Comparison of ENCODE assay signal across 8 mouse cellular contexts in genomic region chr7:25072716-25073390, GRCm38 (mm10). TPM values are rescaled to one million over a fixed set of nuclear protein-coding genes. Genes with fewer than 3 reads are reported as not detected.
A peak's percentile ranks its signal among the peaks of the same experiment; 100 is the strongest.
DNase-seq lines count a peak whose midpoint lies in the region; ATAC-seq lines count a peak whose summit lies in the region.

No protein-coding gene starts in this region.

- no peaks in the 10 kb centered on the region for H3K27me3 ChIP-seq in lung, embryonic 16.5 days (ENCODE audit: control insufficient read depth, insufficient read depth, low read depth, low read length)

- H3K4me1 ChIP-seq in lung, embryonic 16.5 days (replicated peaks; ENCODE audit: control insufficient read depth, insufficient read depth, low read length) = peaks cover 24% of the 10 kb centered on the region

- H3K4me2 ChIP-seq in lung, embryonic 16.5 days (ENCODE audit: low read depth, low read length) = peak overlapping the region; percentile 95

- H3K4me3 ChIP-seq in lung, embryonic 16.5 days (ENCODE audit: low read length) = peak overlapping the region; percentile 57

- DNase-seq in urinary bladder, postnatal 25 days (ENCODE audit: low spot score) = peak; percentile 33
- DNase-seq in urinary bladder, adult 2 months (ENCODE audit: low spot score) = no peak
- DNase-seq in embryo, embryonic 10.5 days (ENCODE audit: low spot score) = peak; percentile 75
- peak; percentile 51 to 53 for DNase-seq in heart, postnatal 14 days
- DNase-seq in layer of hippocampus, postnatal 25 days (ENCODE audit: extremely low spot score in 1 of 2, low spot score in 1 of 2) = peak; percentile 46 to 57
- DNase-seq in right cerebral cortex, adult 18-20 months = peak; percentile 67
- no peak for DNase-seq in thymus, postnatal 36 days

- no peaks in the 10 kb centered on the region for H3K9me3 ChIP-seq in lung, embryonic 16.5 days (ENCODE audit: control insufficient read depth, low read length)

- peak; percentile 2; the same call in 1 of the 2 replicates for ATAC-seq in lung, embryonic 16.5 days (ENCODE audit: low read depth)

- intact Hi-C loops in heart, postnatal 14 days (cut with DNase I) = no loop called here

- H3K9ac ChIP-seq in lung, embryonic 16.5 days (ENCODE audit: low read length) = peak overlapping the region; percentile 73

- H3K27ac ChIP-seq in lung, embryonic 16.5 days (ENCODE audit: low read length) = peak overlapping the region; percentile 65

- WGBS in lung, embryonic 16.5 days = under 1% methylated on average over 15 of the region's 33 CpGs

- peaks cover under 1% of the 10 kb centered on the region; the same call in 1 of the 2 replicates for H3K36me3 ChIP-seq in lung, embryonic 16.5 days (ENCODE audit: control insufficient read depth, insufficient read depth, low read length)

RNA-seq across cellular contexts. Expression of gene Zfp574, which starts 0.5 kb away (rescaled TPM):
- polyA plus RNA-seq in urinary bladder, adult 2 months (2012; rRNA removed) = 23.1 and 27.7 TPM in 2 replicates
- total RNA-seq in heart, postnatal 14 days (2021) = 10 to 100 TPM; 10.5 to 11.2 TPM
- total RNA-seq in layer of hippocampus, postnatal 25 days (2021) = 10 to 100 TPM; 29.2 to 29.6 TPM
- polyA plus RNA-seq in lung, embryonic 16.5 days (2015; fragmentation: Nextera tagmentation; extraction: Ambion mirVana) = 28.9 and 30.5 TPM in 2 replicates

RNA-seq across cellular contexts. Expression of gene Grik5, which starts 0.7 kb away (rescaled TPM):
- 30.7 and 34.7 TPM in 2 replicates for polyA plus RNA-seq in urinary bladder, adult 2 months (2012; rRNA removed)
- 1 to 10 TPM; 5.8 to 7.6 TPM for total RNA-seq in heart, postnatal 14 days (2021)
- 100 to 1,000 TPM; 225 to 267 TPM for total RNA-seq in layer of hippocampus, postnatal 25 days (2021)
- polyA plus RNA-seq in lung, embryonic 16.5 days (2015; fragmentation: Nextera tagmentation; extraction: Ambion mirVana) = 3.5 and 3.6 TPM in 2 replicates

Comparison
In these comparisons a context has a peak if more than half of its experiments do, and no peak if none do; other contexts are left out.
1. DNase-seq: peak in urinary bladder, postnatal 25 days (single experiment), embryo, embryonic 10.5 days (single experiment), heart, postnatal 14 days (2 of 2), layer of hippocampus, postnatal 25 days (2 of 2) and right cerebral cortex, adult 18-20 months (single experiment); none in urinary bladder, adult 2 months (single experiment) and thymus, postnatal 36 days (0 of 2).
2. RNA of gene Grik5, which starts 0.7 kb away (total RNA-seq): 225 to 267 TPM in layer of hippocampus, postnatal 25 days; 5.8 to 7.6 TPM in heart, postnatal 14 days; every median in the first group is over 10 times any median in the second.